Mouse (Mus musculus): ENCODE data around the gene Gm37240. TPM values are rescaled to one million over a fixed set of nuclear protein-coding genes. Genes with fewer than 3 reads are reported as not detected.

Gene Gm37240
- polyA plus RNA-seq, 1 experiment from 2014 or later: 7.2 TPM

DNA sequence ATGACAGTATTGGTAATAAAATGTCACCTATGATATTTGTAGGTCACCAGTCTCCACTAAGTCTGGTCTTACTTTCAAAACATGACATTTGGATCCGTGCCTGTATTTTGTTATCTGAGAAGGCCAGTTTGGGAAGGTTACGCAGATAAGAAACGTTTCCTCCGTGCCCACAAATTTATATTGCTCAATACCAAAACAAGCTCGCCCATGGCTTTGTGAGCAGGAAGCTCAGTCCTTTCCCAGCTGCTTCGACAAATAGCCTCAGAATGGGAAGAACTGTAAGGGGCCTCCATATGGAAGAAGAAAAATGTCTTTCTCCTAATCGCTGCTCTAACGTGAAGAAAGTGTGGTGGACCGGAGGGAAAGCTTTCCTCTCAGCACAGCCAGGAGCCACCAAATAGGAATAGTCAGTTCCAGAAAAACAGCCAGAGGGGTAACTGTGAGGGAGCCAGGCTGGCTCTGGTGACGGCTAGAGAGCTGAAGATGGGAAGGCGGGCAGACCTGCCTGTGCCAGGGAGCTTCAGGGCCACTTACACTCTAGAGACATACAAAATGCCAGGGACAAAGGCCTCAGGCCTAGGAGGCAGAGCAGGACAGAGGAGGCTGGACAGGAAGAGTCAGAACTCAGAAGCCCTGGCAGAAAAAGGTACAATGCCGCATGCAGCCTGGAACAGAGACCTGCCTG lies 1431.4 kb downstream of the Gm37240 start:
- 48% methylated on average over 12 of the region's 12 CpGs for WGBS

DNA sequence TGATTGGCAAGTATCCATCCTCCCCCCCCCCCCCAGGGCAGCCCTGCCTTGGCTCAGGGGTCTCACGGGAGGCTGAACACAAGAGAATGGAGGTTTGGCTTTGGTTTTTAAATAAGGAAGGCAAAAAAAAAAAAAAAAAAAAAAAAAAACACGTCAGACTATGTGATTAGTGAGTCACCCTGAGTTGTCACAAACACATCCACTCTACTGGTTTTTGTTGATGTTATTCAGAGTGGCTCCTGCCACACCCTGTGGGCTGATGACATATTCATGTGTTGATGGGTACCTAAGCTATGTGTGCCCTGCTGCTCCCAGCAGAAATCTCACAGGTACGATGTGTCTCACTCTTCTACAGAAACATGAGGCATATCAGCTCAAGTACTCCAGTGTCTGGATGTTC lies 1436.7 kb downstream of the Gm37240 start:
- no peak for ATAC-seq (ENCODE audit: extremely low read depth, insufficient number of reproducible peaks, low FRiP score, low TSS enrichment)
- no peak overlapping the region for H3K4me3 ChIP-seq
- no peak overlapping the region for H3K4me2 ChIP-seq
- H3K4me1 ChIP-seq: peaks cover 12% of the 10 kb centered on the region
- 53% methylated on average over 3 of the region's 3 CpGs for WGBS
- H3K36me3 ChIP-seq: no peaks in the 10 kb centered on the region
- H3K27ac ChIP-seq (replicated peaks): no peak overlapping the region
- H3K9ac ChIP-seq: no peak overlapping the region
- peaks cover 89% of the 10 kb centered on the region for H3K27me3 ChIP-seq (replicated peaks)
- no peaks in the 10 kb centered on the region for H3K9me3 ChIP-seq

More for the DNA sequence above, 1431.4 kb downstream of the Gm37240 start:
- Histone ChIP-seq H3K9ac (0 out of 2 replicates have a peak overlapping the region, but pooled peaks have one; percentile 25), H3K9me3 (no peaks in the 10 kb centered on the region), H3K36me3 (no peaks in the 10 kb centered on the region), H3K27me3 (replicated peaks) (peaks cover 86% of the 10 kb centered on the region), H3K4me3 (no peak overlapping the region), H3K4me1 (peaks cover 23% of the 10 kb centered on the region), H3K4me2 (0 out of 2 replicates have a peak overlapping the region, but pooled peaks have one; percentile 13), H3K27ac (replicated peaks) (0 out of 2 replicates have a peak overlapping the region, but pooled peaks have one; percentile 29)
- no peak for ATAC-seq (ENCODE audit: extremely low read depth, insufficient number of reproducible peaks, low FRiP score, low TSS enrichment)

DNA sequence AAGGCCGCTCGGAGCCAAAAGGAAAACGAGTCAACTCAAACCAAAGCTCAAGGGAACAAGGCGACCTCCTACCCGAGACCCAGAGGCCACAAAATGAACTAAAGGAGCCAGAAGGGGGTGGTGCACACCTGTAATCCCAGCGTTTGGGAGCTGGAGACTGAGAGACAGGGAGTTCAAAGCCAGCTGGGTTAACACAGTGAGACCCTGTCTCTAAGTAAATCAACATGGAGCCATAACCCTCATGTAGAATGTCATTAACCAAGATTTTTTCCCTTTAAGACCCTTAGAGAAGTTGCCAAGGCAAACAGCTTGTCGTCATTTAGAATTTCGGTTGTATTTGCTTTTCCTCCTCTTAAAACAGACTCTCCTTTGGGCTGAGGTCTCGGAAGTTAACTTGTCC lies 1438.3 kb downstream of the Gm37240 start:
- ATAC-seq (ENCODE audit: extremely low read depth, insufficient number of reproducible peaks, low FRiP score, low TSS enrichment): no peak
- Histone ChIP-seq H3K4me1 (peaks cover 10% of the 10 kb centered on the region), H3K9ac (no peak overlapping the region), H3K4me2 (no peak overlapping the region), H3K9me3 (no peaks in the 10 kb centered on the region), H3K4me3 (no peak overlapping the region), H3K27me3 (replicated peaks) (peaks cover 92% of the 10 kb centered on the region), H3K27ac (replicated peaks) (no peak overlapping the region), H3K36me3 (no peaks in the 10 kb centered on the region)
- WGBS: 77% methylated on average over 9 of the region's 9 CpGs

DNA sequence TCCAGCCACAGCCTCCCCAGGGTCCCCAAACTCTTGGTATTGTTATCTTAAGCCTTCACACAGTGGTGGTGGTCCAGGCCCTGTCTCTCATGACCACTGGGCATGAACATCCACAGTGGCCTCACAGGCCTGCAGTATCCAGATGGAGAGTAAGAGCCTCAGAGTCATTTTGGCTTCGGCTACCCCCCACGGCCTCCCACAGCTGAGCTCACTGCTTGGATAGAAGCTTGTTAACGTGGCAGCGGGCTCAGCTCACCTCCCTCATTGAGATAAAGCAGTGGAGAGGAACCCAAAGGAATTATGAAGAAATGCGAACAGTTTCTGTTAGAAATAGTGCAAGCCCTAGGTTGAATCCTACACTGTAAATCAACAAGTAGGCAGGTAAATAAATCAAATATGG lies 1439.5 kb downstream of the Gm37240 start:
- H3K27me3 ChIP-seq (replicated peaks): peaks cover 93% of the 10 kb centered on the region
- 61% methylated on average over 5 of the region's 5 CpGs for WGBS

More for the DNA sequence above, 1439.5 kb downstream of the Gm37240 start:
- Histone ChIP-seq H3K4me3 (no peak overlapping the region), H3K9ac (no peak overlapping the region), H3K27ac (replicated peaks) (no peak overlapping the region), H3K4me2 (no peak overlapping the region), H3K4me1 (peaks cover 17% of the 10 kb centered on the region), H3K36me3 (no peaks in the 10 kb centered on the region), H3K9me3 (no peaks in the 10 kb centered on the region)
- no peak for ATAC-seq (ENCODE audit: extremely low read depth, insufficient number of reproducible peaks, low FRiP score, low TSS enrichment)

MicroRNAs within 50 kb of the gene (microRNA counts, 519-probe panel; counts per million panel counts)
- microRNA mmu-miR-466k: 209 counts per million, percentile 61 among the panel's probes with 10 or more counts

Small RNA genes within 50 kb of the gene (microRNA-seq; reads per million reads assigned to microRNA genes)
- not detected for gene Mir466k

Other genes with a start within 250 kb of the Gm37240 start
- gene Fam160a1, start 70.2 kb downstream of the Gm37240 start, polyA plus RNA-seq (2015; fragmentation: Nextera tagmentation; extraction: Ambion mirVana): 3.5 and 4.0 TPM in 2 replicates
- gene Glt28d2, start within 50 bp of the Gm37240 start, polyA plus RNA-seq (2015; fragmentation: Nextera tagmentation; extraction: Ambion mirVana): 0.80 and 1.4 TPM in 2 replicates
- 10.3 and 10.9 TPM in 2 replicates for gene Sh3d19, start 83.6 kb upstream of the Gm37240 start, polyA plus RNA-seq (2015; fragmentation: Nextera tagmentation; extraction: Ambion mirVana)
- gene Prss48, start 115.0 kb upstream of the Gm37240 start, polyA plus RNA-seq (2015; fragmentation: Nextera tagmentation; extraction: Ambion mirVana): not detected in 2 replicates